Mouse (Mus musculus) Patski (cell line): ENCODE measurements around the gene Cyp24a1. TPM values are rescaled to one million over a fixed set of nuclear protein-coding genes. Genes with fewer than 3 reads are reported as not detected.
A peak's percentile ranks its signal among the peaks of the same experiment; 100 is the strongest.

Source experiments
- ATAC-seq: fragments of 100-300 bp; one replicate; pipeline ENCODE4 v1.8.0; 2021
- CTCF ChIA-PET: fragments of 350-600 bp; sonication (Branson Sonifier 250); formaldehyde crosslinking; loops from one replicate; lab custom pipeline; 2022; ENCODE audit warnings: inconsistent platforms; lab: Charles Lee
- POLR2A ChIA-PET: fragments of 350-600 bp; sonication (Branson Sonifier 250); formaldehyde crosslinking; loops from one replicate; lab custom pipeline; 2022; ENCODE audit warnings: antibody characterized with exemption, inconsistent platforms; lab: Charles Lee
- DNase-seq: peaks from one replicate; pipeline ENCODE4 v3.0.0-alpha.2; 2011; ENCODE audit warnings: low read depth, low spot score
- H3K27me3 ChIP-seq: fragments of 371-371 bp; one replicate; pipeline ENCODE4 v1.5.1; 2021
- CTCF ChIP-seq: fragments of 100-300 bp; IDR thresholded peaks from one replicate; pipeline ENCODE4 v1.5.1; 2021
- in situ Hi-C: fragments of 300-500 bp; cut with MboI; formaldehyde crosslinking; loops from 3 replicates; pipeline ENCODE4 v1.11.1; 2018; ENCODE audit warnings: low pct_unique_long_range_greater_than_20kb, mixed read lengths
- polyA plus RNA-seq: library from polyadenylated mRNA; unstranded; gene quantifications from one replicate; pipeline ENCODE4 v1.2.3, GENCODE M21; 2021

Cyp24a1 gene
- polyA plus RNA-seq: 0.19 TPM

GRCm38 (mm10) chr2:170497091-170497566, at the start of gene Cyp24a1:
Gene Cyp24a1 (minus strand): TSS chr2:170497145.
- DNase-seq (no peak), ATAC-seq (no peak)
- ChIA-PET CTCF (no interaction called here), POLR2A (no interaction called here)
- TF ChIP-seq CTCF: no peak
- in situ Hi-C loops: no loop called here
- H3K27me3 ChIP-seq: no peaks in the 10 kb centered on the region

GRCm38 (mm10) chr2:170545745-170546144, 48.8 kb upstream of the Cyp24a1 start:
- POLR2A ChIA-PET: no interaction called here
- in situ Hi-C loops: no loop called here
- DNase-seq (no peak), ATAC-seq (no peak)
- CTCF ChIA-PET: no interaction called here
- no peak for TF ChIP-seq CTCF
- H3K27me3 ChIP-seq: peaks cover 3% of the 10 kb centered on the region

DNA sequence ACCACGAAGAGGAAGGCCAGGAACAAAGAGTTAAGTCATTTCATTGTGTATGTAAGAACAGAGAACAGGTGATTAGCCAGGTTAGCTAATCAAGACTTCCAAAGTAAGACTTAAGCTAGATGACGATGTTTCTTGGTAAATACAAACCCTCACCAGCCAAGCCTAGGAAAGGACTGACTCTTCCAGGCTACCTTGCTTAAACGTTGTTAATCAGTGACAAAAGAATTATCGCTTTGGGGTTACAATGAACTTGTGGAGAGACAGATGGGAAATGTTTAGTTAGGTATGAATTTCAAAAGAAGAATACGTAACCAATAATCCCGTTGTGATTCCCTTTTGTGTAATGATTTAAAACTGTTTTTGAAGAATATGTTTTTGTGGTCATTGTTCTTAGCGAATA, 48.0 kb upstream of the Cyp24a1 start:
- ChIA-PET POLR2A (interaction anchor here (0.7 to 0.9 kb wide), 2 partner anchors 10 to 456 kb away, joined by 3 read pairs; no protein-coding TSS in a partner anchor), CTCF (interaction anchor here (0.9 to 4.9 kb wide), 3 partner anchors 16 to 52 kb away, joined by 3 to 25 read pairs (median 3); no protein-coding TSS in a partner anchor)
- ATAC-seq (peak; percentile 17), DNase-seq (peak; percentile 10)
- peaks cover 3% of the 10 kb centered on the region for H3K27me3 ChIP-seq
- TF ChIP-seq CTCF: no peak
- in situ Hi-C loops: no loop called here

DNA sequence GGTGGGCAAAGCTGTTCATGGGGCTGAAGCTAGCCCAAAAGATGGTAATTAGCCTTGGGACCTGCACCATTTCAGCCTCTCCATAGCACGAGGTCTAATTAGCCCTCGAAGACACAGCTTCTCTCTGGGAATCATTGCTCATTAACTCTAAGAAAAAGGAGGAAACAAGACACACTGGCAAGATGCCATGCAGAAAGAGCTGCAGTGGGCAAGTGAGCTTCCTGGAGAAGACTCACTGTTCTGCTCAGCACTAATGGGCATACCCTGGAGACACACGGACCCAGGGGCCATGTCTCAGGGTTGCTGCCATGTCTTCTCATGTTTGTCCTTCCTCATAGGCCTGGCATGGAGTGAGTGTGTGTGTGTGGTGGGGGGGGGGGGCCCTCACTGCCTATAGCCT, 47.2 kb upstream of the Cyp24a1 start:
- POLR2A ChIA-PET: interaction anchor here (0.7 to 0.9 kb wide), 2 partner anchors 11 to 455 kb away, joined by 3 read pairs; no protein-coding TSS in a partner anchor
- CTCF ChIA-PET: interaction anchor here (0.9 to 4.9 kb wide), 3 partner anchors 15 to 53 kb away, joined by 3 to 25 read pairs (median 3); no protein-coding TSS in a partner anchor
- ATAC-seq: peak; percentile 19
- no peak for TF ChIP-seq CTCF
- in situ Hi-C loops: no loop called here
- DNase-seq: no peak
- peaks cover 3% of the 10 kb centered on the region for H3K27me3 ChIP-seq

DNA sequence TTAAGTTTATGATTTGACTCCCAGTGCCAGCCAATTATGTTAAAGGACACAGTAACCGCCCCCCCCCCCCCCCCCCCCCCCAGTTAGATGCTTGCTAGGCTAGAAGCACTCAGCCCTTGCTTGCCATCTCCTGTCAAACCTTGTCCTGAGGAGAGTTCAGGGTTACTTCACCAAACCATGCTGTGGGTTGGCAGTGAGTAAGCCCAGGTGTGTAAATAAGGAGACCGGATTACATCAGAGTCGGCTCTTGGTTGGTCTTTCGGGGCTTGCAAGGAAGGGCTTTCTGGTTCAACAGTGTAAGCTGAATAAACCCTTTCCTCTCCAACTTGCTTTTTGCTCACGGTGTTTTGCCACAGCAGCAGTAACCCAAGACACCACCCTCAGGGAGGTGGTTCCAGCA, 46.7 kb upstream of the Cyp24a1 start:
- in situ Hi-C loops: no loop called here
- DNase-seq: no peak
- CTCF ChIA-PET: interaction anchor here (0.6 to 4.9 kb wide), 3 partner anchors 9 to 53 kb away, joined by 3 to 25 read pairs (median 5); no protein-coding TSS in a partner anchor
- TF ChIP-seq CTCF: no peak
- H3K27me3 ChIP-seq: peaks cover 3% of the 10 kb centered on the region
- no peak for ATAC-seq
- POLR2A ChIA-PET: no interaction called here

- CTCF ChIA-PET: interaction anchor here (1.0 kb wide), 1 partner anchor 19 kb away, joined by 3 read pairs; no protein-coding TSS in a partner anchor
- in situ Hi-C loops: no loop called here
These were observed 42.3 kb upstream of the Cyp24a1 start for GRCm38 (mm10) chr2:170539211-170539610.

GRCm38 (mm10) chr2:170535841-170536240, 38.9 kb upstream of the Cyp24a1 start:
- in situ Hi-C loops: no loop called here
- no peak for TF ChIP-seq CTCF

More at GRCm38 (mm10) chr2:170539211-170539610, 42.3 kb upstream of the Cyp24a1 start:
- H3K27me3 ChIP-seq: peaks cover 3% of the 10 kb centered on the region
- ATAC-seq: no peak
- DNase-seq: no peak
- TF ChIP-seq CTCF: no peak
- POLR2A ChIA-PET: no interaction called here

DNA sequence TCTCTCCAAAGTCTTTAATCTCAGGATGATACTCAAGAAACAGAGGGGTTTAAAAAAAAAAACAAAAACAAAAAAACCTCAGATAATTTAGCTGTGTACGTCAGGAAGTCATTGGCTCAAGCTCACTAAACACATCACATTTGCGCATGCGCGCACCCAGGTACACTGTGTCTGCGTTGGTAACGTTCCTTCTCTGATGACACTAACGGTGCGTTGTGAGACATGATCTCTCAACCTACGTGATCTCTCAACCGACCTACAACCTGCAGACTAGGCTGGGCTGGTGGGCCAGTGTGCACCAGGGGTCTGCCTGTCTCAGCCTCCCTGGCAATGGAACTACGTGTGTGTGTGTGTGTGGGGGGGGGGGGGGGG, 37.8 kb upstream of the Cyp24a1 start:
- TF ChIP-seq CTCF: no peak
- no peak for ATAC-seq
- CTCF ChIA-PET: interaction anchor here (1.1 kb wide), 1 partner anchor 9 kb away, joined by 3 read pairs; no protein-coding TSS in a partner anchor
- DNase-seq: no peak
- POLR2A ChIA-PET: no interaction called here
- H3K27me3 ChIP-seq: no peaks in the 10 kb centered on the region
- in situ Hi-C loops: no loop called here

More at GRCm38 (mm10) chr2:170535841-170536240, 38.9 kb upstream of the Cyp24a1 start:
- no peaks in the 10 kb centered on the region for H3K27me3 ChIP-seq
- ChIA-PET CTCF (interaction anchor here (0.7 kb wide), 1 partner anchor 61 kb away, joined by 3 read pairs; no protein-coding TSS in a partner anchor), POLR2A (no interaction called here)
- ATAC-seq: no peak
- DNase-seq: no peak

DNA sequence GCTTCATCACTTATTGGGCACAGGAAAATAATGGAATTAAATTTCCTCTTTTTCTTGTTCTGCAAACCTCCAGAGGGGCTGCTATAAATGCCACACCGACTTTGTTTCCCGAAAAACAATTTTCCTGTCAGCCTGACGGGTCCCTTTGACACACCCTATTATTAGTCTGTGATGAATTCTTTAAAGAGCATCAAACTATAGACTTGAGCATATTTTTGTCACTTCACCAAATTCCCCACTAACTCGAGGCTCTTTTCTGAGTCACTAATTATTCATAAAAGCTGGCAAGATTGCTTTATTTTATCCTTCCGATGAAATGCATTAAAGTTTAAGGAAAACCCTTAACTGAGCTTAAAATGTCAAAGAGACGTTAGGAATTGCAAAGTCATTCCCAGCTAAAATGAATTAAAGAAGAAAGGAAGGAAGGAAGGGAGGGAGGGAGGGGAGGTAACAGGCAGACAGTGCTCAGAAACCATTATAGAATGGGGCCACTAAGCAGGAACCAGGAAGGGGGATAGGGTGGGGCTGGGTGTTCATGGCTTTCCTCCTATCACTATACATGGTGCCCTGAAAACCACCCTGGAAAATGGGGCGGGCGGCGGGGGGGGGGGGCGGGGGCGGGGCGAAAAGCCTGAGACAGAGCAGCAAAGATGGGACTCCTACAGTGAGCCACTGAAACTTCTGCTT, 37.3 kb upstream of the Cyp24a1 start:
- no peak for ATAC-seq
- ChIA-PET POLR2A (no interaction called here), CTCF (interaction anchor here (1.1 kb wide), 1 partner anchor 9 kb away, joined by 3 read pairs; no protein-coding TSS in a partner anchor)
- no peaks in the 10 kb centered on the region for H3K27me3 ChIP-seq
- in situ Hi-C loops: no loop called here
- DNase-seq: no peak
- TF ChIP-seq CTCF: no peak

DNA sequence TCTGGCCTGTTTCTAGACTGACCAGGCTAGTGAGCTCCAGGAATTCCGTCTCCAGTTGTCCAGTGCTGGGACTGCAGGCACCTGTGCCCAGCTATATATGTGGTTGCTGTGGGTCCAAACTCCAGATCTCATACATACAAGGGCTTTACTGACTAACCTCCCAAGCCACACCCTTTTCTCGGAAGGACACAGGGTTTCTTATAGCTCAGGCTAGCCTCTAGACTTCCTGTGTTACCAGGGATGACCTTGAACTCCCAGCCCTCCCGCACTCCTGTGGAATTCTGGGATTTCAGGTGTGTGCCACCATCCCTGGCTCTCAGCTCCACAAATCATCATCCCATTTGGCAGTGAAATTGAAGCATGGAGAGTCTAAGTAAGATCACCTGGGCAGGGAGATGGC, 33.3 kb upstream of the Cyp24a1 start:
- ChIA-PET CTCF (interaction anchor here (1.0 to 1.9 kb wide), 3 partner anchors 10 to 67 kb away, joined by 4 to 7 read pairs (median 5); no protein-coding TSS in a partner anchor), POLR2A (no interaction called here)
- H3K27me3 ChIP-seq: no peaks in the 10 kb centered on the region
- TF ChIP-seq CTCF: no peak
- ATAC-seq (no peak), DNase-seq (no peak)
- in situ Hi-C loops: no loop called here

- ATAC-seq (no peak), DNase-seq (no peak)
- POLR2A ChIA-PET: no interaction called here
- in situ Hi-C loops: no loop called here
- TF ChIP-seq CTCF: no peak
- CTCF ChIA-PET: interaction anchor here (1.0 to 1.9 kb wide), 4 partner anchors 9 to 68 kb away, joined by 3 to 7 read pairs (median 4); no protein-coding TSS in a partner anchor
- no peaks in the 10 kb centered on the region for H3K27me3 ChIP-seq
These were observed 32.8 kb upstream of the Cyp24a1 start for GRCm38 (mm10) chr2:170529766-170530165.
